Mouse (Mus musculus) stomach, postnatal 0 days (tissue): ENCODE measurements around the gene Coro7. TPM values are rescaled to one million over a fixed set of nuclear protein-coding genes. Genes with fewer than 3 reads are reported as not detected.
A peak's percentile ranks its signal among the peaks of the same experiment; 100 is the strongest.

Source experiments
- ATAC-seq: fragments of 200-750 bp; cut with Nextera tagmentation; 2 replicates; pipeline ENCODE4 v1.8.0; 2017; ENCODE audit not compliant: low FRiP score, low TSS enrichment
- DNase-seq: peaks from one replicate; pipeline ENCODE4 v3.0.0-alpha.2; 2016; ENCODE audit warnings: low spot score
- H3K27ac ChIP-seq: fragments of 300-500 bp; sonication (generic); replicated peaks from 2 replicates; pipeline ENCODE4 v1.5.1; 2014; ENCODE audit warnings: mild to moderate bottlenecking, control low read depth
- H3K27me3 ChIP-seq: fragments of 300-500 bp; sonication (generic); 2 replicates; pipeline ENCODE4 v1.6.1; 2014; ENCODE audit warnings: low read length; ENCODE audit not compliant: control insufficient read depth, insufficient read depth
- H3K36me3 ChIP-seq: fragments of 300-500 bp; sonication (generic); 2 replicates; pipeline ENCODE4 v1.6.1; 2014; ENCODE audit warnings: low read length, mixed read lengths; ENCODE audit not compliant: control insufficient read depth, insufficient read depth
- H3K4me1 ChIP-seq: fragments of 300-500 bp; sonication (generic); replicated peaks from 2 replicates; pipeline ENCODE4 v1.6.1; 2014; ENCODE audit warnings: antibody characterized with exemption; ENCODE audit not compliant: control insufficient read depth, insufficient read depth
- H3K4me2 ChIP-seq: fragments of 300-500 bp; sonication (generic); replicated peaks from 2 replicates; pipeline ENCODE4 v1.6.1; 2014; ENCODE audit warnings: low read depth, mild to moderate bottlenecking, control low read depth, moderate library complexity
- H3K4me3 ChIP-seq: fragments of 300-500 bp; sonication (generic); 2 replicates; pipeline ENCODE4 v1.5.1; 2014; ENCODE audit warnings: low read depth, low read length, control low read depth
- H3K9ac ChIP-seq: fragments of 300-500 bp; sonication (generic); 2 replicates; pipeline ENCODE4 v1.6.1; 2014; ENCODE audit warnings: mild to moderate bottlenecking, low read length, control low read depth, mixed read lengths
- H3K9me3 ChIP-seq: fragments of 300-500 bp; sonication (generic); 2 replicates; pipeline ENCODE4 v1.6.1; 2016; ENCODE audit warnings: low read length; ENCODE audit not compliant: control insufficient read depth
- CTCF ChIP-seq: IDR thresholded peaks from 2 replicates; pipeline ENCODE4 v1.5.1; 2016; ENCODE audit warnings: antibody characterized with exemption, low read depth, mild to moderate bottlenecking, moderate library complexity
- EP300 ChIP-seq: optimal IDR thresholded peaks from 2 replicates; pipeline ENCODE3; 2016; ENCODE audit warnings: antibody characterized with exemption
- WGBS: fragments of 180-500 bp; shearing (Covaris S2); extraction: QIAGEN DNeasy Blood & Tissue Kit; methylation state at CpG from one replicate; pipeline ENCODE4 v1.1.7; 2014; 5-methylcytosine and 5-hydroxymethylcytosine counted together
- polyA plus RNA-seq: library from polyadenylated mRNA; unstranded; fragments of >200 nt; fragmentation: Nextera tagmentation; extraction: Ambion mirVana; gene quantifications from 2 replicates; pipeline ENCODE4 v1.2.1, GENCODE M21; 2015

Coro7 gene
- polyA plus RNA-seq, 1 experiment from 2014 or later = 8.1 TPM

GRCm38 (mm10) chr16:4629950-4630349, 49.6 kb downstream of the Coro7 start:
- peaks cover 3% of the 10 kb centered on the region; the same call in 1 of the 2 replicates for H3K36me3 ChIP-seq
- H3K9me3 ChIP-seq = no peaks in the 10 kb centered on the region
- H3K27me3 ChIP-seq = no peaks in the 10 kb centered on the region
- WGBS = 23% methylated on average over 6 of the region's 6 CpGs
- no peak overlapping the region for H3K4me2 ChIP-seq
- no peak overlapping the region for H3K27ac ChIP-seq
- ATAC-seq (peak; percentile 59), DNase-seq (peak; percentile 83)
- no peak overlapping the region for H3K4me3 ChIP-seq
- H3K4me1 ChIP-seq = no peaks in the 10 kb centered on the region
- H3K9ac ChIP-seq = no peak overlapping the region
- peak; percentile 99 for TF ChIP-seq CTCF
- TF ChIP-seq EP300 = no peak

GRCm38 (mm10) chr16:4628898-4629419, 50.6 kb downstream of the Coro7 start:
- no peak for TF ChIP-seq CTCF
- no peak for TF ChIP-seq EP300
- 89% methylated on average over 9 of the region's 9 CpGs for WGBS
- Histone ChIP-seq H3K9me3 (no peaks in the 10 kb centered on the region), H3K9ac (no peak overlapping the region), H3K27ac (no peak overlapping the region), H3K36me3 (peaks cover 3% of the 10 kb centered on the region; the same call in 1 of the 2 replicates), H3K27me3 (no peaks in the 10 kb centered on the region), H3K4me3 (no peak overlapping the region), H3K4me2 (no peak overlapping the region), H3K4me1 (no peaks in the 10 kb centered on the region)
- ATAC-seq = no peak
- DNase-seq = no peak

- no peak for ATAC-seq
- Histone ChIP-seq H3K27ac (no peak overlapping the region), H3K27me3 (no peaks in the 10 kb centered on the region), H3K4me1 (no peaks in the 10 kb centered on the region), H3K4me2 (no peak overlapping the region), H3K9me3 (no peaks in the 10 kb centered on the region), H3K4me3 (no peak overlapping the region), H3K9ac (no peak overlapping the region), H3K36me3 (0 out of 2 replicates have a peak, but pooled peaks cover 3% of the 10 kb centered on the region)
- no peak for DNase-seq
- 72% methylated on average over 6 of the region's 6 CpGs for WGBS
- TF ChIP-seq CTCF (no peak), EP300 (no peak)
These were observed 52.5 kb downstream of the Coro7 start for GRCm38 (mm10) chr16:4627105-4627504.

GRCm38 (mm10) chr16:4624481-4625110, 55.0 kb downstream of the Coro7 start, which contains the start of gene Pam16:
Gene Pam16, minus strand, starts transcription at chr16:4624988.
- Histone ChIP-seq H3K27me3 (no peaks in the 10 kb centered on the region), H3K9ac (peak within 1 kb of the TSS; percentile 85), H3K9me3 (no peaks in the 10 kb centered on the region), H3K4me3 (peak within 1 kb of the TSS; percentile 75), H3K4me1 (no peaks in the 10 kb centered on the region), H3K4me2 (peak within 1 kb of the TSS; percentile 80), H3K27ac (peak within 1 kb of the TSS; percentile 90), H3K36me3 (0 out of 2 replicates have a peak, but pooled peaks cover 3% of the 10 kb centered on the region)
- TF ChIP-seq EP300 = no peak
- no peak for TF ChIP-seq CTCF
- peak; percentile 91 for DNase-seq
- ATAC-seq = peak; percentile 93
- WGBS = under 1% methylated on average over 55 of the region's 56 CpGs

GRCm38 (mm10) chr16:4624074-4624473, 55.5 kb downstream of the Coro7 start:
- peak overlapping the region; percentile 90 for H3K27ac ChIP-seq
- peak overlapping the region; percentile 85 for H3K9ac ChIP-seq
- DNase-seq (no peak), ATAC-seq (no peak)
- TF ChIP-seq EP300 (no peak), CTCF (no peak)
- no peaks in the 10 kb centered on the region for H3K4me1 ChIP-seq
- WGBS = 13% methylated on average over 9 of the region's 9 CpGs
- no peaks in the 10 kb centered on the region for H3K9me3 ChIP-seq
- peak overlapping the region; percentile 80 for H3K4me2 ChIP-seq
- peak overlapping the region; percentile 75 for H3K4me3 ChIP-seq
- no peaks in the 10 kb centered on the region for H3K27me3 ChIP-seq
- 0 out of 2 replicates have a peak, but pooled peaks cover 3% of the 10 kb centered on the region for H3K36me3 ChIP-seq

- Histone ChIP-seq H3K9ac (no peak overlapping the region), H3K27ac (no peak overlapping the region), H3K4me3 (no peak overlapping the region), H3K27me3 (no peaks in the 10 kb centered on the region), H3K36me3 (peaks cover 14% of the 10 kb centered on the region), H3K9me3 (no peaks in the 10 kb centered on the region), H3K4me1 (no peaks in the 10 kb centered on the region), H3K4me2 (no peak overlapping the region)
- ATAC-seq (no peak), DNase-seq (no peak)
- WGBS = 79% methylated on average over 4 of the region's 4 CpGs
- TF ChIP-seq EP300 (no peak), CTCF (no peak)
These were observed 62.7 kb downstream of the Coro7 start for GRCm38 (mm10) chr16:4616829-4617228.
